Mouse (Mus musculus): ENCODE measurements at regions not wholly inside any gene's neighbourhood (a gene's known extent, or its start where the extent isn't known, plus 50 kb on each side); places are given as distances from the start of the nearest gene placed in this dataset.

DNA sequence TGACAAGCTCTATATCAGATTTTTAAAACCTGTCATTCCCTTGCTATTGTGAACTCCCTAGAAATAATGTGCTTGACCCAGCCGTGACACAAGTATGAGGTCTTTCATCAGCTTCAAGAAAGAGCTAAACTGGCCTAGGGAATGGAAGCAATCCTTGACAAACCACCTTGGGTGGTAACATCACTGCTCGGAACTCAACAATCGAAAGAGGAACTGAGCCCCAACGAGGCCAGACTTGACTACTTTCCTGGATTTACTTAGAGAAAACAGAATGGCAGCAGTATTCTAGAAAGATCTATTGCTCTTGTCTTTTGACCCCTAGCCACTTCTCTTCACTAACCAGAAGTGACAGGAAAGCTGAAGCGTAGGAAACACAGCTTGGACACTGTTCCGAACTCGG lies 191.2 kb upstream of the Klf3 start:
- H3K9me3 ChIP-seq (ENCODE audit: low read length): 0 out of 2 replicates have a peak, but pooled peaks cover 4% of the 10 kb centered on the region
- no peaks in the 10 kb centered on the region for H3K4me1 ChIP-seq (ENCODE audit: insufficient read depth)
- H3K36me3 ChIP-seq (ENCODE audit: insufficient read depth): no peaks in the 10 kb centered on the region
- no peak overlapping the region for H3K27ac ChIP-seq (ENCODE audit: low read depth, low read length)
- no peak for DNase-seq
- no peak overlapping the region for H3K4me2 ChIP-seq (ENCODE audit: low read depth)
- no peaks in the 10 kb centered on the region for H3K27me3 ChIP-seq (ENCODE audit: insufficient read depth, low read length)
- WGBS: 92% methylated on average over 7 of the region's 7 CpGs
- no peak overlapping the region for H3K9ac ChIP-seq
- no peak overlapping the region for H3K4me3 ChIP-seq (ENCODE audit: low read depth, low read length)
- TF ChIP-seq CTCF (IDR thresholded peaks at IDR 0.05; ENCODE audit: low read depth): no peak
- no peak for ATAC-seq

DNA sequence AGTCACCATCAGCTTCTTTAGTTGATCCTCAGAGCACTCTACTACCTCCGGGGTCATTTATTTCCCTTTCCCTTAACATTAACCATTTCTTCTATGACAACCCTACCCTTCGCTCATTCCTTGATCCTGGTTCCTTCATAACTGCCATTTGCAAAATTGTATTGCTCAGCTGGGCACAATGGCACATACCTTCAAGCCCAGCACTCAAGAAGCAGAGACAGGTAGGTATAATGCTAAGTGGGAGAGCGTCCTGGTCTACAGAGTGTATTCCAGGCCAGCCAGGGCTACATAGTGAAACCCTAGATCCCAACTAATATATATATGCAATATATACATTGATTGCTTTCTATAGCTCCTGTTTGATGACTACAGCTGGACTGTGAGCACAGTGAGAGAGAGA lies 189.5 kb upstream of the Klf3 start:
- Histone ChIP-seq H3K27me3 (ENCODE audit: insufficient read depth, low read length) (no peaks in the 10 kb centered on the region), H3K4me3 (ENCODE audit: low read depth, low read length) (no peak overlapping the region), H3K9me3 (ENCODE audit: low read length) (0 out of 2 replicates have a peak, but pooled peaks cover 3% of the 10 kb centered on the region), H3K9ac (no peak overlapping the region), H3K4me1 (ENCODE audit: insufficient read depth) (no peaks in the 10 kb centered on the region), H3K27ac (ENCODE audit: low read depth, low read length) (no peak overlapping the region), H3K36me3 (ENCODE audit: insufficient read depth) (no peaks in the 10 kb centered on the region), H3K4me2 (ENCODE audit: low read depth) (no peak overlapping the region)
- WGBS: 97% methylated on average over 3 of the region's 3 CpGs
- ATAC-seq (no peak), DNase-seq (no peak)
- no peak for TF ChIP-seq CTCF (IDR thresholded peaks at IDR 0.05; ENCODE audit: low read depth)

DNA sequence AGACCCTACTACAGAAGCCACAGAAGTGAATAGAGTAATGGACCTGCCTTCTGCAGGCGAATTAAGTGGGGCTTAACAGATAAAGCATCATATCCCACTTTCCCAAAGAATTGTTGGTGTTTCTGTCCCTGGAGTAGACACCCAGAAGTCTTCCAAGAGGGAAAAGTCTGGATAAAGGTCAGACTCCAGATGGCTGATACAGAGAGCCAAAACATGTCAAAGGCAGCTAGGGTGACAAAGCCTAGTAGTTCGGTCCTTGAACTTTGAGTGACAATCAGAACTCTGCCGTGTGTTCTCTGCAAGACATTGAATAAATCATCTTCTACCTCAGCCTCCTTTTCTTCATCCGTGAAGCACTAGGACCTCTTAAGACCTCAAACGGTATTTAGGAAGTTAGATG lies 185.1 kb upstream of the Klf3 start:
- Histone ChIP-seq H3K27me3 (ENCODE audit: insufficient read depth, low read length) (no peaks in the 10 kb centered on the region), H3K9me3 (ENCODE audit: low read length) (no peaks in the 10 kb centered on the region), H3K4me3 (ENCODE audit: low read depth, low read length) (no peak overlapping the region), H3K27ac (ENCODE audit: low read depth, low read length) (no peak overlapping the region), H3K9ac (no peak overlapping the region), H3K4me1 (ENCODE audit: insufficient read depth) (no peaks in the 10 kb centered on the region), H3K36me3 (ENCODE audit: insufficient read depth) (no peaks in the 10 kb centered on the region), H3K4me2 (ENCODE audit: low read depth) (no peak overlapping the region)
- no peak for DNase-seq
- TF ChIP-seq CTCF (IDR thresholded peaks at IDR 0.05; ENCODE audit: low read depth): no peak
- WGBS: 62% methylated on average over 5 of the region's 5 CpGs
- ATAC-seq: no peak

DNA sequence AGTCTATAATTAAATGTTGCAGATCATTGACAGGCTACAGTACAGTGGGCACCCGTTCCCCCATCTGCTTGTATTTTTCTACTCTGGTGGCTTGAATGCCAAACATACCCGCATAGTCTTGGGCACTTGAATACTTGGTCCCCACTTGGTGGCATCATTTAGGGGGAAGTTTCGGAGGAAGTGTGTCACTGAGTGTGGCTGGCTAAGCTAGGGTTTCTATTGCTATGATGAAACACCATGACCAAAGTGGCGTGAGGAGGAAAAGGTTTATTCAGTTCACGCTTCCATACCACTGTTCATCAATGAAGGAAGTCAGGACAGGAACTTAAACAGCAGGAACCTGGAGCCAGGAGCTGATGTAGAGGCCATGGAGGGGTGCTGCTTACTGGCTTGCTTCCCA lies 183.4 kb upstream of the Klf3 start:
- H3K4me2 ChIP-seq (ENCODE audit: low read depth): no peak overlapping the region
- no peak for ATAC-seq
- no peak overlapping the region for H3K27ac ChIP-seq (ENCODE audit: low read depth, low read length)
- 87% methylated on average over 5 of the region's 5 CpGs for WGBS
- H3K36me3 ChIP-seq (ENCODE audit: insufficient read depth): no peaks in the 10 kb centered on the region
- H3K4me3 ChIP-seq (ENCODE audit: low read depth, low read length): no peak overlapping the region
- H3K9me3 ChIP-seq (ENCODE audit: low read length): no peaks in the 10 kb centered on the region
- no peak for TF ChIP-seq CTCF (IDR thresholded peaks at IDR 0.05; ENCODE audit: low read depth)
- H3K27me3 ChIP-seq (ENCODE audit: insufficient read depth, low read length): no peaks in the 10 kb centered on the region
- no peak overlapping the region for H3K9ac ChIP-seq
- no peaks in the 10 kb centered on the region for H3K4me1 ChIP-seq (ENCODE audit: insufficient read depth)
- no peak for DNase-seq

GRCm38 (mm10) chr5:64620726-64621125 lies 182.5 kb upstream of the Klf3 start:
- Histone ChIP-seq H3K4me2 (ENCODE audit: low read depth) (no peak overlapping the region), H3K4me3 (ENCODE audit: low read depth, low read length) (no peak overlapping the region), H3K36me3 (ENCODE audit: insufficient read depth) (no peaks in the 10 kb centered on the region), H3K27ac (ENCODE audit: low read depth, low read length) (no peak overlapping the region), H3K4me1 (ENCODE audit: insufficient read depth) (no peaks in the 10 kb centered on the region), H3K9me3 (ENCODE audit: low read length) (no peaks in the 10 kb centered on the region), H3K9ac (no peak overlapping the region), H3K27me3 (ENCODE audit: insufficient read depth, low read length) (no peaks in the 10 kb centered on the region)
- 91% methylated on average over 5 of the region's 5 CpGs for WGBS
- TF ChIP-seq CTCF (IDR thresholded peaks at IDR 0.05; ENCODE audit: low read depth): no peak
- ATAC-seq: no peak
- no peak for DNase-seq

GRCm38 (mm10) chr5:64621386-64621785 lies 181.8 kb upstream of the Klf3 start:
- Histone ChIP-seq H3K9me3 (ENCODE audit: low read length) (no peaks in the 10 kb centered on the region), H3K36me3 (ENCODE audit: insufficient read depth) (no peaks in the 10 kb centered on the region), H3K4me3 (ENCODE audit: low read depth, low read length) (no peak overlapping the region), H3K9ac (no peak overlapping the region), H3K4me2 (ENCODE audit: low read depth) (no peak overlapping the region), H3K27ac (ENCODE audit: low read depth, low read length) (no peak overlapping the region), H3K4me1 (ENCODE audit: insufficient read depth) (no peaks in the 10 kb centered on the region), H3K27me3 (ENCODE audit: insufficient read depth, low read length) (no peaks in the 10 kb centered on the region)
- ATAC-seq (no peak), DNase-seq (no peak)
- TF ChIP-seq CTCF (IDR thresholded peaks at IDR 0.05; ENCODE audit: low read depth): no peak
- 86% methylated on average over 1 of the region's 1 CpGs for WGBS

DNA sequence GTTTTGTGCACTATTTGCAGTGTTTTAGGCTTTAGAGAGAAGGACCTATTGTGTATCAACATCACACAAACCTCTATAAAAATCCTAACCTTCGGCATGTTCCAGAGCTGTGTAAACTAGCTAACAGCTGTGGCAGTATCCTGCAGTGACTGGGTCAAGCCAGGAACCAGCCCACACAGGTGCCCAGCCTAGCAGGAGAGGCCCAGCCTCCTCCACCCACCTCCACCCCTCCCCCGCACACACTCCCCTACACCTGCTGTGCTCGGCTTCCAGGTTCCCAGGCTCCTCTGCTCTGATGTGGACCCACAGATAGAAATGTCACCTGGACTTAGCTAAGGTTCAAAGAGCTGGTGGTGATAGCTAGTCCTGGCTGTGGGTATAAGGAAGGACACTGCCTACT lies 179.5 kb upstream of the Klf3 start:
- Histone ChIP-seq H3K4me1 (ENCODE audit: insufficient read depth) (no peaks in the 10 kb centered on the region), H3K27me3 (ENCODE audit: insufficient read depth, low read length) (no peaks in the 10 kb centered on the region), H3K4me2 (ENCODE audit: low read depth) (no peak overlapping the region), H3K9ac (no peak overlapping the region), H3K27ac (ENCODE audit: low read depth, low read length) (no peak overlapping the region), H3K4me3 (ENCODE audit: low read depth, low read length) (no peak overlapping the region), H3K9me3 (ENCODE audit: low read length) (no peaks in the 10 kb centered on the region), H3K36me3 (ENCODE audit: insufficient read depth) (no peaks in the 10 kb centered on the region)
- ATAC-seq (no peak), DNase-seq (no peak)
- no peak for TF ChIP-seq CTCF (IDR thresholded peaks at IDR 0.05; ENCODE audit: low read depth)
- WGBS: 57% methylated on average over 3 of the region's 3 CpGs

DNA sequence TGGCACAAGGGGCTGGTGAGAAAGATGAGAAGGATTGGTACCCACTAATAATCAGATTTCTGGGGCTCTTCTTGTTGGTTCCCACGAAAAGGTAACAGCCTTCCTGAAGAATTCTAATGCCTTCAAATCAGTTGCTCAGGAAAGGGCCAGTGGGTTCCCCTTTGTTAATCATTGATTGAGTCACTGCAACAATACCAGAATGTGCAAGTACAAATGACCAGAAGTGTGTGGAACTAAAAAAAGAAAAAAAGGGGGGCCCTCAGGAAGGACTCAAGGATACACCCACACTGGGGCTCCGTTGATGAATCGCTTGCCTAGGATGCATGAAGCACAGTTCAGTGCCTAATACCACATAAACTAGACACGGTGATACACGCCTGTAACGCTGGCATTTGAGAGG lies 179.0 kb upstream of the Klf3 start:
- DNase-seq: no peak
- WGBS: 81% methylated on average over 6 of the region's 6 CpGs
- no peak overlapping the region for H3K4me3 ChIP-seq (ENCODE audit: low read depth, low read length)
- H3K27ac ChIP-seq (ENCODE audit: low read depth, low read length): no peak overlapping the region
- TF ChIP-seq CTCF (IDR thresholded peaks at IDR 0.05; ENCODE audit: low read depth): no peak
- no peaks in the 10 kb centered on the region for H3K27me3 ChIP-seq (ENCODE audit: insufficient read depth, low read length)
- H3K9me3 ChIP-seq (ENCODE audit: low read length): no peaks in the 10 kb centered on the region
- no peaks in the 10 kb centered on the region for H3K4me1 ChIP-seq (ENCODE audit: insufficient read depth)
- no peak for ATAC-seq
- H3K9ac ChIP-seq: no peak overlapping the region
- no peak overlapping the region for H3K4me2 ChIP-seq (ENCODE audit: low read depth)
- H3K36me3 ChIP-seq (ENCODE audit: insufficient read depth): no peaks in the 10 kb centered on the region

Measured in forebrain, postnatal 0 days (tissue).